Comparison of ENCODE assay signal across 8 mouse cellular contexts in genomic region chr9:108347024-108347423, GRCm38 (mm10). TPM values are rescaled to one million over a fixed set of nuclear protein-coding genes. Genes with fewer than 3 reads are reported as not detected.
DNase-seq lines count a peak whose midpoint lies in the region; ATAC-seq and TF ChIP-seq lines count a peak whose summit lies in the region.

No protein-coding gene starts in this region.

- DNase-seq in gastrocnemius, adult 2 months = no peak
- DNase-seq in gastrocnemius, adult 8-10 months (ENCODE audit: low spot score in 2 of 2) = no peak
- no peak for DNase-seq in testis, postnatal 10 days (ENCODE audit: low spot score)
- DNase-seq in stomach, postnatal 0 days (ENCODE audit: low spot score) = no peak
- no peak for DNase-seq in cerebellum, postnatal 4 days (ENCODE audit: low spot score in 2 of 2)
- no peak for DNase-seq in frontal cortex, postnatal 36 days (ENCODE audit: low spot score in 2 of 2)

- H3K9ac ChIP-seq in limb, embryonic 15.5 days = peak overlapping the region; percentile 80
- peak overlapping the region; percentile 89 for H3K9ac ChIP-seq in stomach, postnatal 0 days (ENCODE audit: low read length)

- no peak for TF ChIP-seq POLR2A in testis, adult 2 months (IDR thresholded peaks at IDR 0.05; ENCODE audit: control insufficient read depth, low read depth, low read length)

- H3K36me3 ChIP-seq in testis, adult 2 months (ENCODE audit: control insufficient read depth, insufficient read depth, low read length) = peaks cover 2% of the 10 kb centered on the region; the same call in 1 of the 2 replicates
- peaks cover 18% of the 10 kb centered on the region for H3K36me3 ChIP-seq in limb, embryonic 15.5 days
- H3K36me3 ChIP-seq in stomach, postnatal 0 days (ENCODE audit: control insufficient read depth, insufficient read depth, low read length) = peaks cover 12% of the 10 kb centered on the region

- intact Hi-C loops in gastrocnemius, adult 2 months (cut with DNase I) = no loop called here

- H3K27ac ChIP-seq in gastrocnemius, adult 2 months = peak overlapping the region; percentile 96
- H3K27ac ChIP-seq in testis, adult 2 months (ENCODE audit: control insufficient read depth, insufficient read depth, low read depth, low read length) = peak overlapping the region; percentile 73
- H3K27ac ChIP-seq in limb, embryonic 15.5 days = peak overlapping the region; percentile 96
- peak overlapping the region; percentile 96 for H3K27ac ChIP-seq in stomach, postnatal 0 days (replicated peaks)

- no peak for ATAC-seq in limb, embryonic 15.5 days (ENCODE audit: insufficient number of reproducible peaks, low FRiP score, low TSS enrichment, low read depth)
- no peak for ATAC-seq in stomach, postnatal 0 days (ENCODE audit: low FRiP score, low TSS enrichment)

- no peaks in the 10 kb centered on the region for H3K27me3 ChIP-seq in testis, adult 2 months (ENCODE audit: control insufficient read depth, insufficient read depth, low read length)
- no peaks in the 10 kb centered on the region for H3K27me3 ChIP-seq in limb, embryonic 15.5 days
- H3K27me3 ChIP-seq in stomach, postnatal 0 days (ENCODE audit: control insufficient read depth, insufficient read depth, low read length) = no peaks in the 10 kb centered on the region

- H3K9me3 ChIP-seq in limb, embryonic 15.5 days = no peaks in the 10 kb centered on the region
- no peaks in the 10 kb centered on the region for H3K9me3 ChIP-seq in stomach, postnatal 0 days (ENCODE audit: control insufficient read depth, low read length)

- TF ChIP-seq EP300 in stomach, postnatal 0 days (optimal IDR thresholded peaks at IDR 0.05) = peak; percentile 34

- H3K4me2 ChIP-seq in limb, embryonic 15.5 days = peak overlapping the region; percentile 59
- H3K4me2 ChIP-seq in stomach, postnatal 0 days (replicated peaks; ENCODE audit: low read depth) = peak overlapping the region; percentile 80

- peaks cover 9% of the 10 kb centered on the region for H3K4me1 ChIP-seq in testis, adult 2 months (ENCODE audit: control insufficient read depth, insufficient read depth, low read length)
- H3K4me1 ChIP-seq in limb, embryonic 15.5 days = peaks cover 13% of the 10 kb centered on the region
- H3K4me1 ChIP-seq in stomach, postnatal 0 days (replicated peaks; ENCODE audit: control insufficient read depth, insufficient read depth) = 0 out of 2 replicates have a peak, but pooled peaks cover 5% of the 10 kb centered on the region

- peak overlapping the region; percentile 98 for H3K4me3 ChIP-seq in gastrocnemius, adult 2 months
- H3K4me3 ChIP-seq in testis, adult 2 months (ENCODE audit: control insufficient read depth, low read depth, low read length) = peak overlapping the region; percentile 80
- H3K4me3 ChIP-seq in limb, embryonic 15.5 days = peak overlapping the region; percentile 93
- peak overlapping the region; percentile 87 for H3K4me3 ChIP-seq in stomach, postnatal 0 days (ENCODE audit: low read depth, low read length)

- WGBS in limb, embryonic 15.5 days = 5% methylated on average over 11 of the region's 11 CpGs
- WGBS in stomach, postnatal 0 days = 6% methylated on average over 11 of the region's 11 CpGs

- no peak for TF ChIP-seq CTCF in gastrocnemius, adult 2 months (IDR thresholded peaks at IDR 0.05)
- TF ChIP-seq CTCF in testis, adult 2 months (IDR thresholded peaks at IDR 0.05; ENCODE audit: control insufficient read depth, insufficient read depth, insufficient replicate concordance, low read depth, low read length) = no peak
- no peak for TF ChIP-seq CTCF in stomach, postnatal 0 days (IDR thresholded peaks at IDR 0.05; ENCODE audit: low read depth)

RNA-seq across cellular contexts. Expression of gene Usp4, which starts 0.6 kb away (rescaled TPM):
- 10 to 100 TPM; 68.7 to 74.6 TPM for total RNA-seq in gastrocnemius, adult 2 months (2021)
- 10 to 100 TPM; 72.7 to 90.9 (median 87.3) TPM for total RNA-seq in gastrocnemius, adult 8-10 months (2022)
- polyA plus RNA-seq in testis, adult 2 months (2012; rRNA removed) = 115 and 116 TPM in 2 replicates
- 99.6 and 108 TPM in 2 replicates for polyA plus RNA-seq in limb, embryonic 15.5 days (2015; fragmentation: Nextera tagmentation; extraction: Ambion mirVana)
- 56.8 and 59.6 TPM in 2 replicates for polyA plus RNA-seq in stomach, postnatal 0 days (2015; fragmentation: Nextera tagmentation; extraction: Ambion mirVana)

RNA-seq across cellular contexts. Expression of gene Gpx1, which starts 8.3 kb away (rescaled TPM):
- 10 to 100 TPM; 54.9 to 69.4 TPM for total RNA-seq in gastrocnemius, adult 2 months (2021)
- 10 to 100 TPM; 66.3 to 72.7 (median 68.8) TPM for total RNA-seq in gastrocnemius, adult 8-10 months (2022)
- 64.0 and 88.9 TPM in 2 replicates for polyA plus RNA-seq in testis, adult 2 months (2012; rRNA removed)
- polyA plus RNA-seq in limb, embryonic 15.5 days (2015; fragmentation: Nextera tagmentation; extraction: Ambion mirVana) = 621 and 657 TPM in 2 replicates
- polyA plus RNA-seq in stomach, postnatal 0 days (2015; fragmentation: Nextera tagmentation; extraction: Ambion mirVana) = 1,072 and 1,116 TPM in 2 replicates

RNA-seq across cellular contexts. Expression of gene Tcta, which starts 41.1 kb away (rescaled TPM):
- total RNA-seq in gastrocnemius, adult 2 months (2021) = 10 to 100 TPM; 27.0 to 35.1 TPM
- 10 to 100 TPM; 30.8 to 37.3 (median 34.3) TPM for total RNA-seq in gastrocnemius, adult 8-10 months (2022)
- polyA plus RNA-seq in testis, adult 2 months (2012; rRNA removed) = 40.4 and 42.0 TPM in 2 replicates
- 44.3 and 47.6 TPM in 2 replicates for polyA plus RNA-seq in limb, embryonic 15.5 days (2015; fragmentation: Nextera tagmentation; extraction: Ambion mirVana)
- 58.2 and 61.4 TPM in 2 replicates for polyA plus RNA-seq in stomach, postnatal 0 days (2015; fragmentation: Nextera tagmentation; extraction: Ambion mirVana)

RNA-seq across cellular contexts. Expression of gene Rhoa, which starts 41.1 kb away (rescaled TPM):
- total RNA-seq in gastrocnemius, adult 2 months (2021) = 100 to 1,000 TPM in 1 of 2 experiments, 10 to 100 TPM in 1; 95.0 to 122 TPM
- 100 to 1,000 TPM in 2 of 4 experiments, 10 to 100 TPM in 2; 87.6 to 104 (median 99.6) TPM for total RNA-seq in gastrocnemius, adult 8-10 months (2022)
- polyA plus RNA-seq in testis, adult 2 months (2012; rRNA removed) = 34.8 and 40.5 TPM in 2 replicates
- polyA plus RNA-seq in limb, embryonic 15.5 days (2015; fragmentation: Nextera tagmentation; extraction: Ambion mirVana) = 470 and 473 TPM in 2 replicates
- 363 and 370 TPM in 2 replicates for polyA plus RNA-seq in stomach, postnatal 0 days (2015; fragmentation: Nextera tagmentation; extraction: Ambion mirVana)

RNA-seq across cellular contexts. Expression of gene 1700102P08Rik, which starts 45.6 kb away (rescaled TPM):
- 1 to 10 TPM in 1 of 2 experiments, under 1 TPM in 1; 0.92 to 1.5 TPM for total RNA-seq in gastrocnemius, adult 2 months (2021)
- 1 to 10 TPM in 2 of 4 experiments, under 1 TPM in 2; 0.53 to 1.3 (median 0.97) TPM for total RNA-seq in gastrocnemius, adult 8-10 months (2022)
- polyA plus RNA-seq in testis, adult 2 months (2012; rRNA removed) = 72.2 and 91.0 TPM in 2 replicates
- polyA plus RNA-seq in limb, embryonic 15.5 days (2015; fragmentation: Nextera tagmentation; extraction: Ambion mirVana) = 0.72 and 0.74 TPM in 2 replicates
- 0.17 and 0.21 TPM in 2 replicates for polyA plus RNA-seq in stomach, postnatal 0 days (2015; fragmentation: Nextera tagmentation; extraction: Ambion mirVana)
